Mouse (Mus musculus) liver, adult (tissue): Measurements from ENCODE around the gene Gch1.

ENCODE experiments used
- GATA4 ChIP-seq: IDR thresholded peaks from 2 replicates; pipeline ENCODE4 v1.6.1; 2014; ENCODE audit warnings: mild to moderate bottlenecking, low read length; ENCODE audit not compliant: insufficient replicate concordance

The Gch1 gene

DNA sequence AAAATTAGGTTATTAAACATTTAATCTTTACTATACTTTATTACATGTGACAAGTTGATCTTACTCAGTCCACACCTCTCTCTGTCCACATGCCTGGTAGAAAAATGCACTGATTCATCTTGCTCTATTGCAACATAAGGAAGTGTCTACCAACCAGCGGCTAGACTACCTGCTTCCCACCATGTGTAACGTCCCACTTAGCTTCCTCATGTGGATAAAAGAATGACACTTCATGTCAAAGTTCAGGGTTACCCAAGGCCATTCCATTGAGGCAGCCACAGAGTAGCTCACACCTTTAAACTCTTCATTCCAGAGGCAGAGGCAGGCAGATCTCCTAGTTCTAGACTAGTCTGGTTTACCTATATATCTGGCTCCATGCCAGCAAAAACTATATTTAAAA is 2.7 kb downstream of the Gch1 start:
- no peak for TF ChIP-seq GATA4

DNA sequence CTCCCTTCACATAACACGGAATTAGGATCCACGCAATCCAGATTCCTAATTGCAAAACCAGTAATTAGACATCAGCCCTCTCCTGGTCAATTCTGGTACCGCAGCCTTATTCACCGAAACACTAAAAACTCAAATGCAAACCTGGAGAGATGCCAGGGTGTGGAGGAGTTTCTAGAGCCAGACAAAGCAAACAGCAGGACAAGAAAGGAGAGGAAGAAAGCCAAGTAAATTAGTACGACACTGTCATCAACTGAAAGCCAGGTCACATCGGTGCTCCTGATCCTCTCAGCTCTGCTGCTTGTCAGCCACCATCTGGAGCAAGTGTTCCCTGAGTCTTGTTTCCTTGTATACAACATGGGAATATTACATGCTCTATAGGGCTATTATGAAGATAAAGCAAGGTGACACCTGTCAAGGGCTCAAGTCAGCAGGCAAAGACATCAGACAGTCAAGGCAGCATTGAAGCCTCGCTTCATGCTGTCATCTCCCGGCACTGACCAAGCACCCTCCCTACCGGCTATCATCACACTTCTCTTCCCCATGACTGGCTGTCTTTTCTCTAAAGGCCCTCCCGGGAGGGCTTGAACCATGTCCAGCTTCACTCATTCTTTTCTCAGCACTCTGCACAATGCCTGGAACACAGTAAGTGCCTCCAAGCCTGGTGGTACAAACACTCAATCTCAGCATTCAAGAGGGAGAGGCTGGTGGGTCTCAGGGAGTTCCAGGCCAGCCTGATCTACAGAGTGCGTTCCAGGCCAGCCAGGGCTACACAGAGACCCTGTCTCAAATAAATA is 7.5 kb downstream of the Gch1 start:
- TF ChIP-seq GATA4 = no peak

DNA sequence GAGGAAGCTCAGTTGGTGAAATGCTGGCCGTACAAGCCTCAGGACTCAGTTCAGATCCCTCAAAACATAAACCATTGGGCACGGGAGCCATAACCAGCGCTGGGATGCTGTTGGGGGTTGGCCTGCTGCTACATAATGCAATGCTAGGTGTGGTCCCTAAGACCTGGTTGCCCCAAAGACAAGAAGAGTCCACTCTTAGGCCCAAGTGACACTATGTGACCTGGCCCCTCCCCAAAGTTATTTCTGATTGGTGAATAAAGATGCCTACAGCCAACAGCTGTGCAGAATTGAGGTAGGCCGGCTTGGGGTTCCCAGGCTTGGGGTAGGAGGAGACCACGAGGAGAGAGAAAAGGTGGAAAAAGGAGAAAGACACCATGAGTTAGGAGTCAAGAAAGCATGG is 10.4 kb downstream of the Gch1 start:
- TF ChIP-seq GATA4 = no peak

DNA sequence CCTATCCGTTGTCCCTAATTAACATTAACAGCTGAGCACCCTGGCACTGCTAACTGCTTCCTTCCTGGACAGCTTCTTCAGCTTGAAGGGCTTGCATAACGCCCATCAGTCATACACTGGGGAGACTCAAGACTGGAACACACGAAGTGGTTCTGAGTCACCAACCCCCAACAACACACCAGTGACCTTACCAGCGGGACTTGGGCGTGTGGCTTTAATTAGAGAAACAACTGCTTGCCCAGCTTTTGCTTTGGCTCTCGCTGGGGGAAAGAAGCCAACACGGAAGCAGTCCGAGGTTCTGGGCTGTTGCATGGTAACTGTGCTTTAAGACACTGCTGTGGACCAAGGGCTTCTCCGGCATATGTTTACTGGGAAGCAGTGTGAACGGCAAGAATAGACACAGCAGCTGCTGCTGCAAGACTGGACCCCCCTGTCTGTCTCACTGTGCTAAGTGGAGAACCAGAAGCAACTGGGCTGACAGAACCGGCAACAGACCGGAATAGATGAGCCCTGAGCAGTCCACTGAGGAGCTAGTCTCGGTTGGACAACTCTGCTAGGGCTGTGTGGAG is 11.3 kb downstream of the Gch1 start:
- no peak for TF ChIP-seq GATA4

DNA sequence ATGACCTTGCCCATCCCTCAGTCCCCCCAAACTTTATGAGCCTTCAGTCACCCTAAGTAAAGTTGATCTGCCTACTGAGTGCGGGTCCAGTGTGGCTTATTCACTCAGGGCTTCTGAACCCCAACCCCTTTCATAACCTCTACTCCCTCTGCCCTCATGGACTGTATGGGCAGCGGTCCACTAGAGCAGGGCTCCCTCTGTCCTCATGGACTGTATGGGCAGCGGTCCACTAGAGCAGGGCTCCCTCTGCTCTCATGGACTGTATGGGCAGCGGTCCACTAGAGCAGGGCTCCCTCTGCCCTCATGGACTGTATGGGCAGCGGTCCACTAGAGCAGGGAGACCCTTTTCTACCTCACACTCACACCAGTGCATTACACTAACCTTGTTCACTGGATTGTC is 13.0 kb downstream of the Gch1 start:
- TF ChIP-seq GATA4 = no peak

DNA sequence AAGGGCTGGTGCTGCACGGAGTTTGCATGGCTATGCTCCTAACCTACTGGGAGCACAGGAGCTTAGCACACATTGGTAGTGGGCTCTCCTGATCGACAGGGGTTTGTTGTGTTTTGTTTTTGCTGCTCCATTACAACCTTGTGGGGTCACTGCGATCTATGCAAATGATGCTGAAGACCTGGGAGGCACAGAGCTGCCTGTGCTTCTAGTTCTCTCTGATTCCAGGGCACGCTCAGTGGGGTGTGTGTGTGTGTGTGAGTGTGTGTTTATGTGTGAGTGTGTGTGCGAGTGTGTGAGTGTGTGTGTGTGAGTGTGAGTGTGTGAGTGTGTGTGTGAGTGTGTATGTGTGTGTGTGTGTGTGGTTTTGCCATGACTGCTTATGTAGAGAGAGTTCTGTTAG is 14.1 kb downstream of the Gch1 start:
- TF ChIP-seq GATA4 = no peak

DNA sequence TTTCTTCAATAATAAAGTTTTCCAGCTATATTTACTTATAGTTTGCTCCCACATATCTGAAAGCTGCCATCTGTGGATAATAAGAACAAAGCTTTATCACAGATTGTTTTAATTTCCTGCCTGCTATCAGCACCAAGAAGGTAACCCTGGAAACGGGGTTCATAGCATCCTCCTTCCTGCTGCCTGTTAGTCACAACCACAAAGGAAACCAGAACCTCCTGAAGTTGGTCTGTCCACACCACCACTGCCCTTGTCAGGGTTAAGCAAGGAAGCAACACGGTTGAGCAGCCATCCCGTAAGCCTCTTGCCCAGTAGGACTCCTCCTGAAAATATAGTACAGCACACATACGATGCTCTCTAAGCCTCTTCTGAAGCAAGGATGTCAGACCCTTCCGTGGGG is 17.1 kb downstream of the Gch1 start:
- TF ChIP-seq GATA4 = no peak

DNA sequence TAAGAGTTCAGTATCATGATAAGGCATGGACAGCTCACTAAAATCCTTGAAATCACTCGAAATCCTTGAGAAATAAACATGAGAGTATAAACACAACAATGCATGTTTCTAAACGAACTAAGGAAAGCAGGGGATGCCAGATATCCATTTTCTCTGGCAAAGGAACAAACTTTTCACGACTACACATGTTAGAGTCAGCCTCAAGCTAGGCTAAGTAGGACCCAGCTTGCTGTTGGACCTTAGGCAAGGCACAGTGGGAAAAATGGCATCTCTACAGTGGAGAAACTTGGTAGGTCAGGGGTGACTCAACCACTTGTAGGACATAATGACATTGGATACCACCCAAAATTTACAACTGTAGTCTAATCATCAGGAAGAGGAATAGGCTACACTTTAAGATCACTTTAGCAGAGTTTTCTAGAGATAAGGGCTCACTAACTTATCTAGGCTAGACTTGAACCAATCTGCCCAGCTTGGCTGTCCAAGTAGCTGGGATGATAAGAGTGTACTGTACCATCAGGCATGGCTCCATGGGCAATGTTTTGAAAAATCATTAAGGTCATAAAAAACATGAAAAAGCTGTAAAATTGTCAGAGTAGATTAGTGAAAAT is 18.6 kb downstream of the Gch1 start:
- no peak for TF ChIP-seq GATA4

DNA sequence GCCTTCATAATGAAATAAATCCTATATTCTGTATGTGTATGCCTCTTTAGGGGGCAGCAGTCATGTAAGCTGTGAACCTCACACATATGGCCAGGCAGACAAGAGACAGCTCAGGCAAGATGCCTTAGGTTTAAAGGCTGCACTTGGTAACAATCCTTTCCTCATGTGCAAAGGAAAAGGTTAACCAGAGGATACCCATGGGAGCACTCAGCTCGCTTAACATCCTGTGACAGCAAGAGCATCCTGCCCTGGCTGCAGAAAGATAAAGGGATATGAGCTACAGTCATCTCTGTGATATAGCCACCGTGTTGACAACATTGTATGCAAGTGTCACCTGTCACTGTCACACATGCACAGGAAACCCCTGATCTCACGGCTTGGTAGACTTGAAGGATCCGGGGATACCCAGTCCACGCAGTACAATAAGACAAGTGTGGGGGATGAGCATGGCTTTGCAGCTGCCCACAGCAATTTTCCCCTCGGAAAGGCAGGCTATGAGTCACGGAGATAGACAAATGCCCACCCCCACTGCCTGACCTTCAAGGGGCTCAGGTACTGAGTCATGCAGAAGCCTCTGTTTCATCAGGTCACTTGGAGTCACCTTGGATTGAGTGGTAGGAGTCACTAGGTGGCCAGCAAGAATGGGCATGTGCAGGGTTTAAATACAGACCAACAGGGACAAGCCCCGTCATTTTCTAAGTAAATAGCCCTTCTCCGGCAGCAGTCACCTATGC is 19.4 kb downstream of the Gch1 start:
- TF ChIP-seq GATA4 = no peak

DNA sequence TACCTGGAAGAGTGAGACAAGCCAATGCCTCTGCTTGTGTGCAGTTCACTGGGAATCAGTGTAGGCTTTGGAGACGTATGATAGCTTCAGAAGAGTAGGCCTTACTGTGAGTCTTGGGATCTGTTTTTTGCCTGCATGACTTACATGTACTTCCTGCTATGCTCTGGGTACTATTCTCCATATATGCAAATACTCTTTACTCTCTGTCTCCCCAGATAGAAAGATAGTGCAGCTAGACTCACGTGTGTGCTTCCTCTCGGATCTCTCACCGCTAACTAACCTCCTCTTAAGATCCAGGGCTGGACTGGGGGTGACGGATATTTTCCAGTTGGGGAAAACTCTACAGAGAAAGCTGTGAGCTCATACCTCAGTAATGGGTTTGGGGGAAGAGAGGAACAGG is 23.5 kb downstream of the Gch1 start:
- no peak for TF ChIP-seq GATA4

DNA sequence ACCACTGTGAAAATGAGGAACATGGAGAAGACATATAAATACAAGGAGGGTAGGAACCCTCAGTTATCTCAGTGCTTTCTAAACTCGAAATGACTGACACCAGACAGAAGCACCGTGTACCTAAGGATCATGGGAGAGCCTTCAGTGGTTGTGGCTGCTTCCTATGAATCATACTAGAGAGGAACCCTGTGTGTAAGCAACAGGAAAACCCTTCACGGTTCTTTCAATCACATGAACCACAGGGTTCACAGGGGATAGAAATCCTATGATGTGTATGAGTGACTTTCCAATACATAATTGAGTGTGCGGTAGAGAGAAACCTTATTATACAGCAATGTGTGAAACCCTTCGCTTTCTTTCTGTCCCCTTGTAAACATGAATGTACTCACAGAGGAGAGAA is 24.1 kb downstream of the Gch1 start:
- no peak for TF ChIP-seq GATA4

DNA sequence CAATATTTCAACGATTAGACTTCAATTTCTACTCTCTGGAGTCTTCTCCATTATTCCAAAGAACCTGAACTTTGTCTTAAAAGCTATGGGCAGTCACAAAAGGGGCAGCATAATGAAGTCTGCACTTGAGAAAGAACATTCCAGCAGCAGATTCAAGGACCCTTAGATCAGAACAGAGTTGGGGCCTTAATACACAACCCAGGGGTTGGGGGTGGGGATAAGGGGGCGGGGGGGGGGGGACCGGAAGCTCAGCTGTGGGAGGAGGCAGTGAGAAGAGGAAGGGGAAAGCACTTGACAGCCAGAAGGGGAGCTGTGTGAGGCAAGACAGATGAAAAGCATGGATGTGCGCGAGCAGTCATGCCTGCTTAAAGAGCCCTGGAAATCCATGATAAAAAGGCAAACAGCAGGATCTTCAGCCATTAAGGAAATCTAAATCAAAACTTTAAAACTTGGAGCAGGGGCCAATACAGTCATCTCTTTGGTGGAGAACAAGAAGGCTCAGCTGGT is 27.2 kb downstream of the Gch1 start:
- no peak for TF ChIP-seq GATA4

DNA sequence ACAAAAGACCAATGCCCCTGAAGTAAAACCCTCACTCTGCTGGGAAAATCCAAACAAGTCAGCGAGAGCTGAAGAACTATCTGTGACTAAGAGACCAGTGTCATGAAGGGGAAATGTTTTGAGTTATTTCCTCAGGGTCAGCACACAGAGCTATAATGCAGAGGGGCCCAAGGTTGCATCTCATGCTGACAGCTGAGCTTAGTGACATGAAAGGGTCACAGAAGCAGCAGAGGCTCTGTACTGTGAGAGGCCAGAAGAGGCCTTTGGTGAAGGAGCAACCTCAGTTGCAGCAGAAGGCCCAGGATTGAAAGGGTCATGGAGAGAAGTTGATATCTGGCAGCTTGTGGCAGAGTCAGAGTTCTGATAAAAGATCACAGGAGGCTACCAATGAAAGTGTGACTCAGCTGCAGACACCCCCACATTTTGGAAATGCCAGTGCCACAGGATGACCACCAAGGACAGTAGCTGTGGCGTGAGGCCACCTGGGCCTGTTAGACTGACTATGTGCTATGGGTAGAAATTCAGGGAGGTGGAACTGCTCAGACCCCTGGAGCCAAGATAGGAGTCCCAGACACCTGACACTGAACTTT is 29.1 kb downstream of the Gch1 start:
- no peak for TF ChIP-seq GATA4

DNA sequence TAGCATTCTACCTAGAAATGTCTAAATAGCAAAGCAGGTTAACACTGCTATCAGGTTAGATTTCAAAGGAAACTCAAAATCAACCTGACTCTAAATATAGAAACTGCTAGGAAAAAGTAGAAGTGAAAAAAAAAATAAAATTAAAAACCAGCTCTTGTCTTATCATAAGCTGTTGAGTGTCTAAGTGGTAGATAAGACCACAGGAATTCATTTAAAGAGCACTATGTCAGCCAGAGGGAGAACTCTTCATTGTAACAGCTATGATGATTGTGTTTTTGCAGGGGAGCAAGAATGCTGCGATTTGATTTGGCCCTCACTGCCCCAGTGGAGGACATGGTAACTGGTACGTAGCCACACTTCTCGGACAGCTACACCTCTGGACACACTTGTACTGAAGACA is 34.9 kb downstream of the Gch1 start:
- no peak for TF ChIP-seq GATA4

DNA sequence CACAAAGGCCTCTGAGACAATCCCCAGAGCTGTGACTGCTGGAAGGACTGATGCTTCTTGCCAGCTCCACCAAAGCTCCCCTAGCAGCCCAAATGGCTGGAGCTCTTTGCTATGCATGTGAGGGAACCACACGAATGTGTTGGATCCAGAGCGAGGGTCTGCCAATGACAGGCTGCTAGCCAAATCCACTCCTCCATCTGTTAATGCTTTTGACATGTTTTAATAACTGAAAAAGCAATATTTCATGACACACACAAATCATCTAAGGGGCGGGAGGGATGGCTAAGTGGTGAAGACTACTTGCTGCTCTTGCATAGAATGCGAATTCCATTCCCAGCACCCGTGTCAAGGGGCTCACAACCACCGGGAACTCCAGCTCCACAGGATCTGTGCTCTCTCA is 37.9 kb downstream of the Gch1 start:
- no peak for TF ChIP-seq GATA4
